Mouse (Mus musculus) limb, embryonic 15.5 days (tissue): ENCODE measurements at regions not wholly inside any gene's neighbourhood (a gene's known extent, or its start where the extent isn't known, plus 50 kb on each side); places are given as distances from the start of the nearest gene placed in this dataset.
A peak's percentile ranks its signal among the peaks of the same experiment; 100 is the strongest.
"Not testable (repeated sequence)": the region's sequence is repeated elsewhere in the genome, so short reads cannot be mapped to it uniquely, and the experiment has no call there.

Experiments
- ATAC-seq: fragments of 200-750 bp; cut with Nextera tagmentation; 2 replicates; pipeline ENCODE4 v1.8.0; 2017; ENCODE audit warnings: low read depth, moderate TSS enrichment; ENCODE audit not compliant: insufficient number of reproducible peaks, low FRiP score, low TSS enrichment
- H3K27ac ChIP-seq: fragments of 300-500 bp; sonication (generic); 2 replicates; pipeline ENCODE4 v1.5.1; 2015; ENCODE audit warnings: moderate library complexity, mild to moderate bottlenecking, inconsistent platforms
- H3K27me3 ChIP-seq: fragments of 300-500 bp; sonication (generic); 2 replicates; pipeline ENCODE4 v1.6.1; 2015; ENCODE audit warnings: inconsistent platforms
- H3K36me3 ChIP-seq: fragments of 300-500 bp; sonication (generic); 2 replicates; pipeline ENCODE4 v1.6.1; 2015; ENCODE audit warnings: inconsistent platforms
- H3K4me1 ChIP-seq: fragments of 300-500 bp; sonication (generic); 2 replicates; pipeline ENCODE4 v1.6.1; 2015; ENCODE audit warnings: inconsistent platforms
- H3K4me2 ChIP-seq: fragments of 300-500 bp; sonication (generic); 2 replicates; pipeline ENCODE4 v1.6.1; 2015; ENCODE audit warnings: mild to moderate bottlenecking, inconsistent platforms
- H3K4me3 ChIP-seq: fragments of 300-500 bp; sonication (generic); 2 replicates; pipeline ENCODE4 v1.5.1; 2015; ENCODE audit warnings: mild to moderate bottlenecking, inconsistent platforms
- H3K9ac ChIP-seq: fragments of 300-500 bp; sonication (generic); 2 replicates; pipeline ENCODE4 v1.6.1; 2015; ENCODE audit warnings: inconsistent platforms
- H3K9me3 ChIP-seq: fragments of 300-500 bp; sonication (generic); 2 replicates; pipeline ENCODE4 v1.6.1; 2016; ENCODE audit warnings: inconsistent platforms
- WGBS: fragments of 180-500 bp; shearing (Covaris S2); methylation state at CpG from one replicate; pipeline ENCODE4 v1.1.7; 2015; 5-methylcytosine and 5-hydroxymethylcytosine counted together

DNA sequence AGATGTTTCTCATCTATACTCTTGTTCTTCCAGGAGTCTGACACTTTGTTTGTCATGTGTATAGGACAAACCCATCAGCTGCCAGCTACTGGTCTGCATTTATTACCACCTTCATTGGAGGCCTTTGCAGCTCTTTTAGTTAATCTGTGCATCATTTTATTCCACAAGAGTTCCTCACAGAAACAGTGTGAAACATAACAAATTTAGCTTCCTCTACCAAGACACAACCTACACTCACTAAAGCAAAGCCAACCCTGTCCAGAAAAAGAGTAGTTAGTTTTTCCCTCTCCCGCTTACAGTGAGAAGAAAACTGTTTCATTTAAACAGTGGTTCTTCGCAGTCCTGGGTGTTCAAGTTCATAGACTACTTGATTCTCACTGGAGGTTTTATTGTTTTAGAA lies 100.5 kb downstream of the 1700129C05Rik start:
- no peaks in the 10 kb centered on the region for H3K9me3 ChIP-seq
- H3K4me1 ChIP-seq, result 0 out of 2 replicates have a peak, but pooled peaks cover 3% of the 10 kb centered on the region
- H3K36me3 ChIP-seq, result no peaks in the 10 kb centered on the region
- H3K27me3 ChIP-seq, result no peaks in the 10 kb centered on the region
- H3K4me2 ChIP-seq, result no peak overlapping the region
- no peak overlapping the region for H3K9ac ChIP-seq
- 90% methylated on average over 2 of the region's 2 CpGs for WGBS
- H3K4me3 ChIP-seq, result no peak overlapping the region
- H3K27ac ChIP-seq, result no peak overlapping the region
- ATAC-seq, result no peak

DNA sequence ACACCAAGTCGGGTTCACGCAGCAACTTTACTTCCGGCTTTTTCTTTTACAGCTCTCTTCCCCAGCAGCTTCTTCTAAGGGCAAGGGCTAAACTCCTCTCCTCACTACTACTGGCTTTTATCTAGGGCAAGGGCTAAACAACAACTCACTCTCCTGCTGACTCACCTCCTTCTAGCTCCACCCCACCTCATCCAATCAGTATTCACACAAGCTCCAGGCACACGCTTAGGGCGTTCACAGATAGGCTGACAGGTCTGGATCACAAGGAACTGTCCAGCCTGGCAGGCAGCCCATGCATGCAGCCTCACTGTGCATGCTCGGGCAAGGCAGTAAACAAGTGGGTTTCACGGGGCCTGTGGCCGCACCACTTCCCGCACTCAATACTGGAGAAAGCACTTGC lies 116.9 kb downstream of the 1700129C05Rik start:
- not testable (repeated sequence) for H3K4me1 ChIP-seq, H3K36me3 ChIP-seq, ATAC-seq, H3K4me2 ChIP-seq, H3K4me3 ChIP-seq, H3K9me3 ChIP-seq, H3K9ac ChIP-seq, H3K27me3 ChIP-seq, H3K27ac ChIP-seq
- WGBS, result 46% methylated on average over 9 of the region's 9 CpGs

DNA sequence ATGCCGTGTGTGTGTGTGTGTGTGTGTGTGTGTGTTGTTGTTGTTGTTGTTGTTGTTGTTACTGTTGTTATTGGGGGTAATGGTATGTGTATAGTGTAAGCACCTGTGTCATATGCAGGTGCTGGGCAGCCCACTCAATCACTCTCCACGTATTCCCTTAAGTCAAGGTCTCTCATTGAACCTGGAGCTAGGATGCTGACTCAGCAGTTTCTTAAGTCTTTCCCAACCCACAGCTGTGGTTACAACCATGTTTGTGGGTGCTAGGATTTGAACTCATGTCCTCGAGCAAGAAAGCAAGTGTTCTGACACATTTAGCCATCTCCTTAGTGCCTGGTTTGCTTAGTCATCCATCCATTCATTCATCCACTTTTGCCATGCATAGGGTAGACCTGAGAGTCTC lies 133.2 kb downstream of the 1700129C05Rik start:
- H3K4me1 ChIP-seq, result no peaks in the 10 kb centered on the region
- no peaks in the 10 kb centered on the region for H3K36me3 ChIP-seq
- 89% methylated on average over 3 of the region's 3 CpGs for WGBS
- no peaks in the 10 kb centered on the region for H3K9me3 ChIP-seq
- H3K4me2 ChIP-seq, result no peak overlapping the region
- H3K27ac ChIP-seq, result no peak overlapping the region
- no peaks in the 10 kb centered on the region for H3K27me3 ChIP-seq
- ATAC-seq, result no peak
- H3K4me3 ChIP-seq, result no peak overlapping the region
- H3K9ac ChIP-seq, result no peak overlapping the region

DNA sequence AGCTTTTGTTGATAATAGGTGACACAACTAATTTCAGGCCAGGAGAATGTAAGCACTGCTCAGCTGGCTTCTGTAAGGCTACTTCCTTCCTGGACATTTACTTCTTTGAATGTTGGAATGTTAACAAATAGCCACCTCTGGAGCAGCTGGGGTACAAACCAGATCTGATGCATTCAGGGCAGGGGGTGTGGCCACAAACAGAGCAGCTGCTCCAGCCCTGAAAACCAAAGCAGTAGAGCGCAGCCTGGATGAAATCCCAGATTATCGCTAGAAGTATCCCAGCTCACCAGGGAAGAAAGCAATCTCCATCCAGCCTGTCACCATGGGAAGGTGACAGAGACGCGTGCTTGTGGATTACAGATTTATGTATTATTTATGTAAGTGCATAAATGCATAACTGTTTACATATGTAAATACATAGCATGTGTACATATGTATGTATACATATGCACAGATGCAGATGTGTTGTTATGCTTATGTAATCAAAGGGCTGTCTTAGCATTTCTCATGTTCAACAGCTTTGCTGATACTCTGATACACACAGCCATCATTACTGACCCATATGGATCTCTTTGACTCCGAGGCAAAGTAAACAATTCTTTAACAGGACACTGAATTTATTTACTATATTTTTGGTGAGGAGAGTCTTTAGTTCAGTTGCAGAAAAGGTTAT lies 143.5 kb downstream of the 1700129C05Rik start:
- H3K36me3 ChIP-seq, result no peaks in the 10 kb centered on the region
- no peak overlapping the region for H3K4me2 ChIP-seq
- no peak overlapping the region for H3K4me3 ChIP-seq
- no peaks in the 10 kb centered on the region for H3K27me3 ChIP-seq
- H3K9ac ChIP-seq, result no peak overlapping the region
- 0 out of 2 replicates have a peak, but pooled peaks cover 5% of the 10 kb centered on the region for H3K4me1 ChIP-seq
- no peak for ATAC-seq
- 64% methylated on average over 5 of the region's 5 CpGs for WGBS
- H3K9me3 ChIP-seq, result no peaks in the 10 kb centered on the region
- no peak overlapping the region for H3K27ac ChIP-seq

DNA sequence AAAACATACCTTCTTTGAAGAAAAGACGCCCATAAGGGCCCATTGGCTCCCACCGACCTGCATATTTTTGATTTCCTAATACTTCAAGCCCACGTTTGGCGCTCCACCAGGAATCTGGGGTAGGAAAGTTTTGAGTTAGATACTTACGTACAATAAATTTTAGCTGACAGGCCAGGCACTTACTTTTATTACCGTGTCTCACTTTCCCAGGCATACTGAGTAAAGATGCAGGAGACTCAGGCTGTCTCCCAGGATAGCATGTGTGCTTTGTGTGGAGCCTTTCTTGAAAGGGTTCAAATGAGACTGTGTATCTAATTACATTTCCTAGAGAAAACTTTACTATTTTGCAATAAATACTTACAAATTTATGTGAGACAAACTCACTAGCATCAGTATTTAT lies 147.7 kb downstream of the 1700129C05Rik start:
- 0 out of 2 replicates have a peak, but pooled peaks cover 5% of the 10 kb centered on the region for H3K4me1 ChIP-seq
- no peaks in the 10 kb centered on the region for H3K27me3 ChIP-seq
- no peak for ATAC-seq
- H3K4me3 ChIP-seq, result no peak overlapping the region
- 18% methylated on average over 6 of the region's 6 CpGs for WGBS
- no peaks in the 10 kb centered on the region for H3K9me3 ChIP-seq
- H3K27ac ChIP-seq, result no peak overlapping the region
- no peak overlapping the region for H3K9ac ChIP-seq
- H3K36me3 ChIP-seq, result no peaks in the 10 kb centered on the region
- H3K4me2 ChIP-seq, result no peak overlapping the region

DNA sequence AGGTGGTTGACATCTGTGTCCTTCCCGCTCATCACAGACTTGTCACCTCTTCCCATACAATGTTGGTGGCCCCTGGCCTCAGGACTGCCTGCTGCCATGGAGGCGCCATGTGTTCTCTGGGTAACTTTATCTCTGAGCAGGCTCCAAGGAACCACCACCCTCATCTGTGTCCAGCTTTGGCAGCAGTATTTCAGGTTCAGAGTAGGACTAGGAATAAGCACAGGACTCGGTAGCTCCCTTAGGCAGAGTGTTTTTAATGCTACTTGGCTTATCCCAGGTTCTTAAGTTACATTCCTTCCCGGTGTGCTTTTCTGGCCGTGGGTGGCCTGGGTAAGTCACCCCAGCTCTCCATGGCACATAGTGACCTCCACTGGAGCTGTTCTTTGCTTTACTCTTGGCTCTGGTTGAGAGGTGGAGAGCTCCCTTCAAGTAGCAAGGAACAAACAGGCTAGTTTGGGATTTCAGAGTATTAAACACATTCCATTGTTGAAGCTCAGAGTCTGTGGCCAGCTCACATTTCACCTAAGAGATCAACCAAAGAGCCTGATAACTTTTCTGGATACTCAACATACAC lies 153.0 kb downstream of the 1700129C05Rik start:
- peaks cover 5% of the 10 kb centered on the region for H3K4me1 ChIP-seq
- no peak for ATAC-seq
- no peaks in the 10 kb centered on the region for H3K9me3 ChIP-seq
- H3K27ac ChIP-seq, result peak overlapping the region; percentile 57
- no peak overlapping the region for H3K9ac ChIP-seq
- H3K4me2 ChIP-seq, result no peak overlapping the region
- no peak overlapping the region for H3K4me3 ChIP-seq
- no peaks in the 10 kb centered on the region for H3K36me3 ChIP-seq
- H3K27me3 ChIP-seq, result no peaks in the 10 kb centered on the region
- WGBS, result 49% methylated on average over 5 of the region's 5 CpGs

DNA sequence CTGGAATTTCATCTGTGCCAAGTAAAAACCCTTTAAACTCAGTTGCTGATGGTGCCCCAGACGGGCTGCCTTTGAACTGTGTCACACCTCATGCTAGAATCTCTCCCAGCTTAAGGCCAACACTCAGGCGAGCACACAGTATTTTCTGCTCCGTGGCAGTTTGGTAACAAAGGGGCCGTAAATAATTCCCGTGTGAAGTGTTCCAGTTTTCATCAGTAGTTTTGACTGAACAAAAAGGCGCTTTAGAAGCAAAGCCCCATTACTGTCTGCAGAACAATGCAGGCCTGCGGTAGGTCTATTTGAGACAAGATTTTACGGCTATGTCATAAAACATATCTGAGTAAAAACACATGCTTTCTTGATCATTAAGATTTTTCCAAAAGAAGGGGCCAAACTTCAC lies 155.0 kb downstream of the 1700129C05Rik start:
- Histone ChIP-seq H3K27ac (peak overlapping the region; percentile 67; the same call in 1 of the 2 replicates), H3K9me3 (no peaks in the 10 kb centered on the region), H3K4me3 (no peak overlapping the region), H3K4me2 (no peak overlapping the region), H3K4me1 (peaks cover 5% of the 10 kb centered on the region), H3K27me3 (no peaks in the 10 kb centered on the region), H3K36me3 (no peaks in the 10 kb centered on the region), H3K9ac (no peak overlapping the region)
- ATAC-seq, result no peak
- 10% methylated on average over 8 of the region's 8 CpGs for WGBS

DNA sequence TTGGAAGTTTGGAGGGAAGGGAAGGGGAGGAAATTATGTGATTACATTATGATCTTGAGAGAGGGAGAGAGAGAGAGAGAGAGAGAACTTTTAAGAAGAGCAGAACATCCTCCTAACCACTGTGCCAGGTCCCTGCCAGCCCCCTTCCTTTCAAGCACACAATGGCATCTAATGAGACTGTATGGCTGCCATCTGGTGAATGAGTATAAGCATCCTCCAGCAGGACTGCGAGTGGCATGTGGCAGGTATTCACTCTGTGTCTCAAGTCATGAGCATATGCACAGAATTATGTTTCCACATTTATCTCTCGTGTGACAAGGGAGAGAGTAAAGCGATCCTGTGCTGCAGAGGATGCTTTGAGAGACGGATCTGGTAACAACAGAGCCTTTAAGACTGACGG lies 156.9 kb downstream of the 1700129C05Rik start:
- Histone ChIP-seq H3K4me3 (no peak overlapping the region), H3K4me1 (peaks cover 5% of the 10 kb centered on the region), H3K27ac (no peak overlapping the region), H3K9ac (no peak overlapping the region), H3K9me3 (no peaks in the 10 kb centered on the region), H3K36me3 (no peaks in the 10 kb centered on the region), H3K27me3 (no peaks in the 10 kb centered on the region), H3K4me2 (no peak overlapping the region)
- no peak for ATAC-seq
- 68% methylated on average over 5 of the region's 5 CpGs for WGBS

DNA sequence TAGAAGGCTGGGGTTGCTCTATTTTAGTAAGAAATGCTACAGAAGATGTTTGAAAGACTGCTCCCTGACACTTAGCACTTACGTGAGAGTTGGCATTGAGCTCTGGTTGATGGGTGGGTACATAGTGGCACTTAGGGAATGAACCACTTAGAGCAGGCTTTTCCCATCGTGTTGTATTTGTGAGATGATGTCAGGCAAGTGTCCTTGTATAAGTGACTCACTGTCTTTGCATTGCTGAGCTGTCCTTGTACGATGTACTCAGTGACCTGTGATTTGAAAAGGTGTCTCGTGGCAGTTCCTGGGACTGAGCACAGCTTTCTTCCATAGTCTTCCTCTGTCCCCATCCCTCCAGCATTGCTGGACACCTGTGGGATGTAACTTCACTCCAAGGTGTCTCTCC lies 165.9 kb downstream of the 1700129C05Rik start:
- 88% methylated on average over 4 of the region's 4 CpGs for WGBS

DNA sequence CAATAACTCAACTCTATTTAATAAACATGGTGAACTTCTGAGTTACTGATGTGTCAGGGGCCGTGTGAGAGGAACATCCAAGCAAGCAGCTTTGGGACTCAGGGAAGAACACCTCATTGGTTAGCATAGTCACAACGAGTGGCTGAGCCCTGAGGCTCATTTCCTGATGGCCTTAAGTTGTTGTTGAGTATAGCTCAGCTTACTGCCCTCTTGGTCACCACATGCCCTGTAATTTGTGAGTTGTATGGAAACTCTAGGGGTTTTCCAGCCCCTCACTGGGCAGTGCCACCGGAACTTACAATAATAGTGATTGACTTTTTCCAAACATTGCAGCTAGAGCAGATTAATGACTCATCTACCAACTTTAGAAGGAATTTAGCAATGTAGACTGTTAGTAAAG lies 173.4 kb downstream of the 1700129C05Rik start:
- H3K4me1 ChIP-seq, result no peaks in the 10 kb centered on the region
- H3K9ac ChIP-seq, result no peak overlapping the region
- no peaks in the 10 kb centered on the region for H3K9me3 ChIP-seq
- WGBS, result 48% methylated on average over 3 of the region's 3 CpGs
- no peaks in the 10 kb centered on the region for H3K27me3 ChIP-seq
- ATAC-seq, result no peak
- no peak overlapping the region for H3K4me2 ChIP-seq
- no peaks in the 10 kb centered on the region for H3K36me3 ChIP-seq
- H3K4me3 ChIP-seq, result no peak overlapping the region
- H3K27ac ChIP-seq, result no peak overlapping the region

More for the DNA sequence above, 165.9 kb downstream of the 1700129C05Rik start:
- ATAC-seq, result no peak
- Histone ChIP-seq H3K27ac (no peak overlapping the region), H3K27me3 (no peaks in the 10 kb centered on the region), H3K4me2 (no peak overlapping the region), H3K4me3 (no peak overlapping the region), H3K36me3 (no peaks in the 10 kb centered on the region), H3K9me3 (no peaks in the 10 kb centered on the region), H3K9ac (no peak overlapping the region), H3K4me1 (no peaks in the 10 kb centered on the region)

DNA sequence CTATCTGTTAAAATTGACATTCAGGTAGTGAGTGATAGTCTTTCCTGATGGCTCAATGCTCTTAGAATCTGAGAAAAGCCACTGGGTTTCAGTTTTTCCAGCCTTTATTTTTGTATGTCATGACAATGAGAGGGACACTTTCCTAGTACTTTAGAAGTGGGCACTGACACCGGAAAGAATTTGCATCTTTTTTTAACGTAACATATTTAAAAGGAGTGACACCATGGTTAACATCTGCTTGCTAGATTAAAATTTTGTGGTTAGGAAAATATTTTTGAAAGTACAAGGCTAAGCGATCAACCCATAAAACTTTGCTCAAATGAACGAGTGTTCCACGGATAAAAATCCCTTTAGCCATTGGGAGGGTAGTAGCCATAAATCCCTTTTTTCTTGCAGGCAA lies 174.7 kb downstream of the 1700129C05Rik start:
- Histone ChIP-seq H3K27ac (no peak overlapping the region), H3K9ac (no peak overlapping the region), H3K36me3 (no peaks in the 10 kb centered on the region), H3K9me3 (no peaks in the 10 kb centered on the region), H3K4me2 (no peak overlapping the region), H3K27me3 (no peaks in the 10 kb centered on the region), H3K4me1 (no peaks in the 10 kb centered on the region), H3K4me3 (no peak overlapping the region)
- no peak for ATAC-seq
- 47% methylated on average over 5 of the region's 5 CpGs for WGBS

DNA sequence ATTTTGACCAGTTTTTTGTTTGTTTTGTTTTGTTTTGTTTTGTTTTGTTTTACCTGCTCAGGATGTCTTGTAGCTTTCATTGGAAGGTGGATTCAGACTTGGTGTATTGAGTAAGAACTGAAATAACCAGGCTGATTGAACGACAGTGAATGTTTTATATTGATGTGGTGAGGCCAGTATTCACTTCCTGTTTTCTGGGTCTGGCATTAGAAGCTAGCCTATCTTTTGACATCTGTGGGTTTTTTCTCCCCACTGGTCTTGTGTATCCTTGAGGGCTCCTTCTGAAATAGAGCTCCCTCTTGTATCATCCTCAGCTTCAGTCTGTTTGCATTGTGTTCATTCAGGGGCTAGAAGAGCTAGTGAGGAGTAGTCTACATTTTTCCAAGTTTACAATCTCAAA lies 175.5 kb downstream of the 1700129C05Rik start:
- ATAC-seq, result no peak
- Histone ChIP-seq H3K9me3 (no peaks in the 10 kb centered on the region), H3K9ac (no peak overlapping the region), H3K27me3 (no peaks in the 10 kb centered on the region), H3K4me2 (no peak overlapping the region), H3K36me3 (no peaks in the 10 kb centered on the region), H3K27ac (no peak overlapping the region), H3K4me1 (no peaks in the 10 kb centered on the region), H3K4me3 (no peak overlapping the region)
- 74% methylated on average over 1 of the region's 1 CpGs for WGBS
